Mouse (Mus musculus) urinary bladder, postnatal 4 days (tissue): Measurements from ENCODE around the gene Dagla.

Experiments
- DNase-seq, 2 experiments: peaks; one replicate each; pipeline ENCODE4 v3.0.0; 2021 to 2022; ENCODE audit warnings: low spot score in 2 of 2

The Dagla gene

GRCm38 (mm10) chr19:10304810-10305544 lies at the start of gene Dagla:
Dagla (minus strand) TSS chr19:10304877.
- peak; percentile 77 to 85 for DNase-seq

GRCm38 (mm10) chr19:10352218-10352617 lies 47.5 kb upstream of the Dagla start:
- DNase-seq, result no peak

GRCm38 (mm10) chr19:10347628-10348273 lies 43.1 kb upstream of the Dagla start:
- DNase-seq, result no peak

GRCm38 (mm10) chr19:10345696-10346095 lies 41.0 kb upstream of the Dagla start:
- no peak for DNase-seq

- DNase-seq, result no peak
These were observed 39.2 kb upstream of the Dagla start for GRCm38 (mm10) chr19:10343866-10344265.

- peak; percentile 65 to 66 for DNase-seq
These were observed 37.3 kb upstream of the Dagla start for GRCm38 (mm10) chr19:10341817-10342439.

- DNase-seq, result no peak
These were observed 36.5 kb upstream of the Dagla start for GRCm38 (mm10) chr19:10341152-10341551.

GRCm38 (mm10) chr19:10340661-10341060 lies 36.0 kb upstream of the Dagla start:
- DNase-seq, result no peak

- DNase-seq, result no peak
These were observed 34.6 kb upstream of the Dagla start for GRCm38 (mm10) chr19:10339271-10339670.

- DNase-seq, result no peak
These were observed 34.0 kb upstream of the Dagla start for GRCm38 (mm10) chr19:10338724-10339123.

GRCm38 (mm10) chr19:10334467-10334866 lies 29.8 kb upstream of the Dagla start:
- no peak for DNase-seq

- peak in 1 of 2 experiments; percentile 76 for DNase-seq
These were observed 29.0 kb upstream of the Dagla start for GRCm38 (mm10) chr19:10333545-10334252.

- no peak for DNase-seq
These were observed 27.0 kb upstream of the Dagla start for GRCm38 (mm10) chr19:10331706-10332105.

- no peak for DNase-seq
These were observed 24.4 kb upstream of the Dagla start for GRCm38 (mm10) chr19:10329033-10329432.

GRCm38 (mm10) chr19:10326609-10327008 lies 21.9 kb upstream of the Dagla start:
- no peak for DNase-seq

- no peak for DNase-seq
These were observed 19.2 kb upstream of the Dagla start for GRCm38 (mm10) chr19:10323860-10324259.

GRCm38 (mm10) chr19:10323362-10323837 lies 18.7 kb upstream of the Dagla start:
- DNase-seq, result no peak

- no peak for DNase-seq
These were observed 13.1 kb upstream of the Dagla start for GRCm38 (mm10) chr19:10317795-10318194.

GRCm38 (mm10) chr19:10317358-10317757 lies 12.7 kb upstream of the Dagla start:
- DNase-seq, result no peak

- no peak for DNase-seq
These were observed 12.3 kb upstream of the Dagla start for GRCm38 (mm10) chr19:10316956-10317355.

GRCm38 (mm10) chr19:10312072-10312471 lies 7.4 kb upstream of the Dagla start:
- DNase-seq, result no peak

- DNase-seq, result no peak
These were observed 4.3 kb upstream of the Dagla start for GRCm38 (mm10) chr19:10308990-10309389.
